Mouse (Mus musculus) c-Kit-positive CD71-negative TER-119-negative erythroid progenitor cells, embryonic 14.5 days (primary cell): Measurements from ENCODE around the gene 5031439G07Rik.

Experiments used
- DNase-seq: peaks from one replicate; pipeline ENCODE4 v3.0.0-alpha.2; 2013; ENCODE audit warnings: low read depth

The 5031439G07Rik gene

GRCm38 (mm10) chr15:84995041-84995440 is 6.7 kb upstream of the 5031439G07Rik start:
- no peak for DNase-seq

- DNase-seq: no peak
Observed at GRCm38 (mm10) chr15:84994498-84994897, 6.1 kb upstream of the 5031439G07Rik start.

GRCm38 (mm10) chr15:84989771-84990170 is 1.4 kb upstream of the 5031439G07Rik start:
- no peak for DNase-seq

DNA sequence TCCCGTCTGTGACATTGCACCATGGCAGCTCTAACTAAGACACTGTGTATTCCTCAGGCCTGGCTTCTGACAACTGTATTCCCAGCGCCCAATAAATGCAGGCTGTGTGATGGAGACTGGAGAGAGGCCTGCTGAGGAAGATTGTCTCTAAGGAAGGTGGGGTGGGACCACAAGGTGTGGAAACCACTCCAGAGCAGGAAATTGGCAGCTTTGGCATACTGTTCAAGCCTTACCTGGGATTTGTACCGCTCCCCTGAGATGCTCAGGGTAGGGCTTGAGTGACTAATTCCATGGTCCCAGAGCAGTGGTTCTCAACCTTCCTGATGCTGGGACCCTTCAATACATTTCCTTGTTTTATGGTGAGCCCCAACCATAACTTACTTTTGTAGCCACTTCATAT is 747 bp upstream of the 5031439G07Rik start:
- no peak for DNase-seq

GRCm38 (mm10) chr15:84987020-84987815 is 1.1 kb downstream of the 5031439G07Rik start:
- DNase-seq: no peak

DNA sequence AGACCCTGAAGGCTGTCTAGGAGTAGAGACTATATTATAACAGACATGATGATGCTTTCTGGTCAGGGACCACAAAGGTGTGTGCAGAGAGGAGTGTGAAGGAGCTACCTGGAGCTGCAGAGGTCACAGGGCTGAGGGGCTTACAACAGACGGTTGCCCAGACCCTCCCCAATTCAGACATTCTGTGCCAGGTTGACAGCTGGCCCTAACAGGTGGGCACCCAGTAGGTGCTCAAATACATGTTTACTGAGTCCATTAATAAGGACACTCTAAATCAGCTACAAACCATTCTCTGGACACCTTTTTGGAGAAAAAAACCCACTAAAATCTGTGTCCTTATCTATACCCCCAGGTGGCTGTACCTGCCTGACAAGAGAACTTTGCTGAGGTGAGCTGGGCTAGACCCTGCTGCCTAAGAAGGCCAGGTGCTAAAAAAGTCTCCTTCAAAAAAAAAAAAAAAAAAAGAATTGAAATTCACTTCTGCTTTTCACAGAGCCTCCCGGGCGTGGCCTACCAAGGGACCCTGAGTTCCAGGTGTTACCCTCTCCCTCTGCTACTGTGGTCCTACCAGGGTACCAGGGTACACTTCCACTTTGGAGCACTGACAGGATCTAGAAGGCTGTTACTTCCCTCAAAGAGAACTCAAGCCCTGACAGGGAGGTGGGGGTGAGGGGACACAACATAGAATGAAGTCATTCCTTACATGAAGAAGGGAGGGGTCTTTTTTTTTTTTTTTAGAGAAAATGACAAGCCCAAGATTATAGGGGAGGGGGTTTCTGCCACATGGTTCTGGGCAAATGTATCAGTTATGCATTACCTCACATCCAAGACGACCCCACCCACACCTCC is 2.0 kb downstream of the 5031439G07Rik start:
- no peak for DNase-seq

- no peak for DNase-seq
Observed at GRCm38 (mm10) chr15:84985516-84986160, 2.7 kb downstream of the 5031439G07Rik start.

DNA sequence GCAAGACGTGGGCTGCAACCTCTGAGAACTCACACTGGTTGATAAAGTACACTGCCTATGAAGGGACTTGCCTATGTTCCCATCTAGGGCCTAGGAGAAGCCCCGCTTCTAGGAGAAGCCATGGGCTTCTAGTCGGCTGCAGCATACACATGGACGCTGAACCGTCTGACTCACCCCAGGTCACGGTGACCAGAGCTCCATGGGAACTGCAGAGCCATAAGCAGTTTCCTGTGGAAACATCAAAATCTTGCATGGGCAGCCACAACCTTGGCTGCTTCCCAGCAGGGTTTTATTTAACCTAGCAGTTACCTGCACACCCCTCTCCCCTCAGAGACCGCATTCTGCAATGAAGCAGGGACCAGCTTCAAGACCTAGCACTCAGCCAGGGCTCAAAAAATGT is 4.6 kb downstream of the 5031439G07Rik start:
- no peak for DNase-seq

- DNase-seq: no peak
Observed at GRCm38 (mm10) chr15:84982888-84983287, 5.5 kb downstream of the 5031439G07Rik start.

DNA sequence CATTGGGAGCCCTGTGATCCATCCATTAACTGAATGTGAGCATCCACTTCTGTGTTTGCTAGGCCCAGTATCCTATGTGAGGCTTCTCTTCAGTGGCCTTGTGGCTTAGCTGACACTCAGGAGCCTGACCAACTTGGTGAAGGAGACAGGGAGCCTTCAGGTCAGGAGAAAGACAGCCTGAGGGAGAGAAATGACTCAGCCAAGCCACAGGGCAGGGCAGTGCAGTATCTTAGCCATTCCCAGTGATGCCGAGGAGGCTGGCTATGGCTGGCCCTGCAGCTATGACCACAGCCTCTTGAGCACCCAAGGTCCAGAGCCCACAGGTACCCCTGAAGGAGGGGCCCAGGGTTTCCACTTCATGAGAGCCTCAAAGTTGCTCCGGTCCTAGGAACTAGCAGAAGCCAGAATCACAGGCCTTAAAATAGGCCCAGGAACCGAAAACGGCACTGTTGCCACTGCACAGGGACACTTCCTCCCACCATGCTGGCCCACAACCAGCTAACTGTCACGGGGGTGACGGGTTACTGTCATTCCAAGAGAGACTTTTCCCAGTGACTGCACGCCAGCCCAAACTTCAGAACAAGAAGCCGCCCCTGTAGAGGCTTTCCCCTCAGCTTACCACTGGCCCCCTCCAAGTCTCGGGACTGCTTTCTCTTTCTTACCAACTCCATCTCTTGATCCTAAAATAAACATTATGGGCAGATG is 6.6 kb downstream of the 5031439G07Rik start:
- DNase-seq: no peak

DNA sequence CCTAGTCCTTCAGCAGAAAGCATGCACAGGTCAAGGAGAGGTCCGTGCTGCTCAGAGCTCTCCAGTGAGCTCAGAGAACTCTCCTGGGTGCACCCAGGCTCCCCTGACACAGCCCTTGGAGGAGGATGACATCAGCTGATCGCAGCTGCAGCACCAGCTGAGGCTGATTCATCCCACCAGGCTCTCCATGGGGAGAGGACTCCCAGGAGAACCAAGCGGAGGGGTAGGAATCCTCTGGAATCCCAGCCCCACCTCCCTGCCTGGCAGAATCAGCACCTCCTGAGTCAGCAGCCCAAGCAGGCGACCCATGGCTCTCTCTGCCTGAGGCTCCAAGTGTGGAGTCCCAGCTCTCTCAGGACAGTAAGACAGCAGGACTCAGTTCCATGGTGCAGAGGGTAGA is 12.6 kb downstream of the 5031439G07Rik start:
- DNase-seq: no peak

DNA sequence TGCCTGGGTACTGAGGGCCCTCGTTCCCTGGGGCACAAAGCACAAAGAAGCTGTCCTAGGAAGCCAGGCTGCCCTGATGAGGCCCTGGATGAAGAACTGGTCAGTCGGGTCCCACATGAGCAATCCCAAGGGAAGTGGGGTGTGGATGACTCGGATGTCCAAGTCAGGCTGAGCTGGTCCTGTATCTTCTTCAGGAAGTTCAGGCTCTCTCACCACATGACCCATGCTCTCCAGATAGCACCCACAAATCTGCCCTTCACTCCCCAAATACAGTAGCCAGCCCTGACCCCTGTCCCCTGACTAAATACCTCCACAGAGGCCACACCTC is 14.8 kb downstream of the 5031439G07Rik start:
- DNase-seq: no peak

- DNase-seq: no peak
Observed at GRCm38 (mm10) chr15:84972860-84973543, 15.3 kb downstream of the 5031439G07Rik start.

- DNase-seq: no peak
Observed at GRCm38 (mm10) chr15:84968534-84968933, 19.8 kb downstream of the 5031439G07Rik start.

DNA sequence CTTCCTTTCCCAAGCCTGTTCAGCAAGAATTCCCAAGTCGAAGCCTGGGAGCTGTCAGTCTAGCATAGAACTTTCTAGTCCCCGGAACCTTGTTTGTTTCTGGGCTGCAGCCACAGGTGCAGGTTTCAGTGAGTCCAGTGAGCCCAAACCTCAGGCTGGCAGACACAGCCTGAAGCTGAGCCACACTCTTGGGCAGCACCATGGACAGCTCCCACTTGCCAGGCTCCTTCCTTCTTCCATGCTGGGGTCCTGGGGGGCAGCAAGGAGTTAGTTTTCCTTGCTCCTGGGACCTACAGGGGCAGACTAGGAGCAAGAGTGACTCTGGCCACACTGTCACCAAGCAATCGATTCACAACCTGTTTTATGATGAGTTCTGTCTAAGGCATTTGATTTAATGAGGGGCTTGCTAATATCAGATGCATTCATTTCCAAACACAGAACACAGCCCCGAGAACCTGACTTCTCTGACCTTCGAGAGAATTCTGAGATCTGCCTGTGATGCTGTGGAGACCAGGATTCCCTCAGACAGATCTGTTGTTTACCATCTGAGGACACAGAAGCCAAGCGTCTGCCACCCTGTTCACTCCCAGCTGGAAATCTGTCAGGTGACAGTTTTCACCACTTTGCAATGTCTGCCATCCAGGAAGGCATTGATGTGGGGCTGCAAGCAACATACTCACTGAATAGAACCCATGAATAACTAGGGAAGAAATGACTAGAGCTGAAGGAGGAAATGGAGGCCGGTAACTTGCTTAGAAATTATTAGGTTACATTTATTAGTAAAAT is 22.6 kb downstream of the 5031439G07Rik start:
- peak; percentile 76 for DNase-seq

- DNase-seq: no peak
Observed at GRCm38 (mm10) chr15:84964771-84965170, 23.6 kb downstream of the 5031439G07Rik start.

- no peak for DNase-seq
Observed at GRCm38 (mm10) chr15:84962518-84962917, 25.8 kb downstream of the 5031439G07Rik start.

DNA sequence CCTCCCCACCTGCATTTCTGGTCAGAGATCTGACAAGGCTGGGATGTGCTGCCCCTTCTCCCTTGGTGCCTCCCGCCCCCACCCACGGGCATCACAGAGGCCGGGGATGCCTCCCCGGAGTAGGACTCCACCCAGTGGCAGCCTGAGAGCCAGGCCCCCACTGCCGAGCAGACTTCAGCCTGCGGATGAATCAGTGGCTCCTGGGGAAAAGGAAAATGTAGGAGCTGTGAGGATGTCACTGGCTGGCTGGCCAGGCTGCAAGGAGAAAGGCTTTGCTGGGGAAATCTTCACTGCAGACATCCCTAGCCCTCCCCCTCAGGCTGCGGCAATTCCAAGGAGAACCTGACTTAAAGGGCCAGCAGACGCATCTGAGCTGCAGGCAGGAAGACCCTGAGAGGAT is 27.7 kb downstream of the 5031439G07Rik start:
- no peak for DNase-seq

GRCm38 (mm10) chr15:84959891-84960290 is 28.5 kb downstream of the 5031439G07Rik start:
- no peak for DNase-seq

- no peak for DNase-seq
Observed at GRCm38 (mm10) chr15:84958331-84958730, 30.0 kb downstream of the 5031439G07Rik start.

DNA sequence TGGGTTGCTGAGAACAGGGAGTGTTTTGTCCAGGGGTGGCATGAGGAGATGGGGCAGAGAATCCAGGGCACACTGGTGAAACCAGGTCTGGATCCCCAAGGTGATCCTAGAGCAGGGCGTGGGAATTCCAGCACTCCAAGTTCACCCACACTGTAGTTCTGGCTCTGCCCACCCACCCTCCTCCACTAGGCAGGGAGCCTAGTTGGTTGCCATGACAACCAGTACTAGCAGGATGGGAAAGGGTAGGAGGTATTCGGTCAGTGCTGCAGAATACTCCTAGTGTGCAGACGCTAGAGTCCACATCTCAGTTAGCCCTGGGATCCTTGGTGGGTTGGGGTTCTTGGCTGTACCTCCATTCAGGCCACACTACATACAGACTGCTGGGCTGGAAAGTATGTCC is 30.5 kb downstream of the 5031439G07Rik start:
- no peak for DNase-seq
